Mouse (Mus musculus): Measurements from ENCODE around the gene Hyal3. TPM values are rescaled to one million over a fixed set of nuclear protein-coding genes. Genes with fewer than 3 reads are reported as not detected.

Gene Hyal3
- polyA plus RNA-seq (2014; fragmentation: Illumina TruSeq; extraction: RNeasy Lipid Tissue Mini Kit (QIAGEN cat#74804); ENCODE audit: low read depth, low replicate concordance), result not detected

DNA sequence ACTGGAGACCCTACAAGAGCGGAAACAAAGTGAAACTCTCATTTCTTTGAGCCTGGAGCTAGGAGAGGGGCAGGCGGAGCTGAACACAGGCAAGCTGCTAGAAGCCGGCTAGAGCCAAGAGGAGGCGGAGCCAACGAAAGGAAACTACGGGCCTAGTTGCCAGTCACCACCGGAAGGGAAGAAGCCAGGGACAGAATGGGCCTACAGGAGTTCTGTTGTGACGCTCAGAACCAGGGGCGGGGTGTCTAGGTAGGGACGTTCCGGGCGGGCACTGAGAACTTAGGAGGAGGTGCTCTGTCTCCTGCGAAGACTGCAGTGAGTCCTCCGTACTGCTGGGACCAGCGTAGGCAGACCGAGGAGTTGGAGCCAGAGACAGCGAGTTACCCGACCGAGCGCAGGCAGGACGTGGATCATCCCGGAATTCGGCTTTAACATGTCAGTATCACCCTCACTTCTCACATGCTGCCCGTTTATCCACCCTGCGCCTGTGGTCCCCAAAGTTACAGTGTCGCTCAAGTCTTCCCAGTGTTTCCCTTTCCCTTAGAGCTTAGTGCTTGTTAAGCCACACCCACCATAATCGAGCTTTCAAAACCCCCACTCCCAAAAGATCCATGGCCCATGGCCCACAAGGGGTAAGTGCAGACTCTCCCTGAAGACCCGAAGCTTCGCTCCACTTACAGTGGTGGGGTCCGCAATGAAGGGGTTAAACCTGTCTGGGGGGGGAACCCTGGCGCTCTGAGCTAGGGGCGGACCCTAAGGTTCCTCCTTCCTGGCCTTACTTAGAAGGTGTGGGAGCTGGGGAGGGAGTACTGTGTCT is at the start of gene Hyal3:
Gene Hyal3, plus strand, starts transcription at position 318 of the 817 bp plus-strand sequence.

DNA sequence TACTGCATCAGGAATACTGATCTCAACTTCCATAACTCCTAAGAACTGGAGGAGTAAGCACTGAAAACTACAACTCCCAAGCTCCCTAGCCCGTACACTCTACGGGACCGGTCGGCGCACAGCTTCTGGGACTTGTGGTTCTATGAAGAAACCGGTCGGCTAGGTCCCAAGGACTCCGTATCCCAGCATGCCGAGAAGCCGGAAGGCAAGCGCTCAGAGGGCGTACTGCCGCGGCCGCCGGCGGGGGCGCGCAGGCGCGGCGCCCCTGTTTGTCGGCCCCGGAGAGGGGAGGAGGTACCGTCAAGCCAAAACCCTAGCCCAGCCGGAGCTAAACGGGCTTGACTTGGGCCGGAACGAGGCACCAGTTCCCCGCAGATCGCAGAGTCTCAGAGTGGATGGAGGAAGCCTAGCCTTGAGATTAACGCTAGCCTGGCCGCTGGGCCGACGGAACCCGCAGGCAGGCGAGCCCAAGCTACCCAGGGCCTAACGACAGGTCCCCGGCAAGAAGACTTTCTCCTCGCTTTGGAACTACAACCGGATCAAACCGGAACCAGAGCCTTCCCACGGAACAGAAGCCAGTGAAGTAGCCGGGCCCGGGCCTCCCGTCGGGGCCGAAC is 46.7 kb upstream of the Hyal3 start, which contains the start of gene Tmem115:
Gene Tmem115, plus strand, starts transcription at position 155 of the 617 bp plus-strand sequence.

DNA sequence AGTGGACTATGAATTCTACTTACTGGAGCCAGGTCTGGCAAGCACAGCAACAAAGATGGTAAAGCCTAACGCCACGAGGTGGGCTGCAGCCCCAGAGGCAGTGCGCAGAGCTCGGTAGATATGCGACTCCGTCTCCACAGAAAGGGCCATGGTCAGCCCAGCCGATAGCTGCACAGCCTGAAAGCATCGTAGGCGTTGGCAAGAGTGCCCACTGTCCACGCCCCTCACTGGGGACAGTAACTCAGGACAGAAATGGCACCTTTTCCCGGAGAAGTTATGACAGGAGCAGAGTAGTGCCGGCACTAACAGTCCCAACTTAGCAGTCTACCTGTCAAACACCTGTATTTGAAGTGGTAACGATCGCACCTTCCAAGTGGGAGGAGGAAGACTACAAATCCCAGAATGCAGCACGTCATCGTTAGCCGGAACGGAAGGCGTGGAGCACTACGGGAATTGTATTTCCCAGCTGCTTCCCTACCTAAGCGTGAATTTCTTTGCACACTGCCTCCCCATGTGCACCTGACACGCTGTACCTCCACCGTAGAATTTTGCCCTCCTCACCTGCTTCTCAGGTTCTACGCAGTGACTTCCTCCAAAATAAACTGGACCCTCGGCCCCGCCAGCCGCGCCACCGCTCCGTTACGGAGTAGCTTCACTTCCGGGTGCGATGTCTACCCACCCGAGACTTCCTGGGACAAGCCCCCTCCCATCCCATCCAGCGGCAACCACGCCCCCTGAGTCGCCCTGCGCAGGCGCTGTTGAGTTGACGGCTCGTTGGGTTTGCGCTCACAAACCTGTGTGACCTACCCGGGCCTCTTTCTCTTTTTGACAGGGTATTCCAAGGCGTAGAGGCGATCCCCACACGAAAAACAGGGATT is 38.9 kb upstream of the Hyal3 start, which contains the start of the genes Cyb561d2 and Nprl2:
Gene Cyb561d2, minus strand, starts transcription at position 720 of the 878 bp plus-strand sequence.
Gene Nprl2, plus strand, starts transcription at position 753 of the 878 bp plus-strand sequence.

DNA sequence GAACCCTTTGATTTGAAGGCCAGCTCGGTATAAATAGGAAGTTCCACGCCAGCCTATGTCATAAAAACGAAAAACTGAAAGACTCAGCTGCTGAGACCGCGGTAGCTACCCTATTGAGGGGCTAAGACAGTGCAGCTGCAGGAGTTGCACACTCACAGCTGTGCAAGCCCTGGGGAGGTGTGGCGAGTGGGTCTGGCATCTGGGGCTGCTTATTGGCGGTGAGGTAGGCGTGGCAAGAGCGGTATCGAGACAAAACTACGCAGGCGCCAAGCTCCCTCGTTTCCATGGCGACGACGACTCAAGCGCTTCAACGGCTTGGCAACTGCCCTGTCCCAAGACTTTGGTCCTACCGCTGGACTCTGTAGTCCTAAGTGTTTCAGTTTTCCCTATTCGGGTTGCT is 33.6 kb upstream of the Hyal3 start, which contains the start of gene Zmynd10:
Gene Zmynd10, plus strand, starts transcription at position 273 of the 400 bp plus-strand sequence.

DNA sequence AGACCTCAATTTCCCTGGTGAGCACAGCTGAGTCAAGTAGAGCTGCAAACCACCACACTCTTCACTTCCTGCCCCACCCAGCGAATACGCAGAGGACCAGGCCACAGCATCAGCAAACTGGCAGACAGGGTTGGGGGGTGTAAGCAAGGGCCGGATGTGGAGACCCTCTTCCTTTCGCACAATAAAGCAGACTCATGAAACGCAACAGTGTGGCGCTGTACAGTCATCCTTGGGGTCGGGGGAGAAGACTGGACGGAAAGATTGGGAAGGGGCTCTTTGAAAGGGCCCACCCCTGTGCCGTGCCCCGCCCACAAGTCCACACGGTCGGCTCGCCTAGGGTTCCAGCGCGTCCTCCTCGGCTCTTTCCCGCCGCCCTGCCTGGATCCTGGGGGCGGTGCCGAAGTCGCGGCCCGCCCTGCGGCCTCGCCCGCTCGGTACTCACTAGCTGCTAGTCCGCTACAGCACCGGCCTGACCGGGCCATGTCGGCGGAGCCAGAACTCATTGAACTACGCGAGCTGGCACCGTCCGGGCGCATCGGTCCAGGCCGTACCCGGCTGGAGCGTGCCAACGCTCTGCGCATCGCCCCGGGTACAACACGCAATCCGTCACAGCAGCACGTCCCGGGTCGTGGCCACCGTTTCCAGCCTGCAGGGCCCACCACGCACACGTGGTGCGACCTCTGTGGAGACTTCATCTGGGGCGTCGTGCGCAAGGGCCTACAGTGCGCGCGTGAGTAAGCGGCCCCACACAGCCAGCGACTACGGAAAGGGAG is 29.3 kb upstream of the Hyal3 start, which contains the start of gene Rassf1:
Gene Rassf1, plus strand, starts transcription at position 439 of the 773 bp plus-strand sequence.

DNA sequence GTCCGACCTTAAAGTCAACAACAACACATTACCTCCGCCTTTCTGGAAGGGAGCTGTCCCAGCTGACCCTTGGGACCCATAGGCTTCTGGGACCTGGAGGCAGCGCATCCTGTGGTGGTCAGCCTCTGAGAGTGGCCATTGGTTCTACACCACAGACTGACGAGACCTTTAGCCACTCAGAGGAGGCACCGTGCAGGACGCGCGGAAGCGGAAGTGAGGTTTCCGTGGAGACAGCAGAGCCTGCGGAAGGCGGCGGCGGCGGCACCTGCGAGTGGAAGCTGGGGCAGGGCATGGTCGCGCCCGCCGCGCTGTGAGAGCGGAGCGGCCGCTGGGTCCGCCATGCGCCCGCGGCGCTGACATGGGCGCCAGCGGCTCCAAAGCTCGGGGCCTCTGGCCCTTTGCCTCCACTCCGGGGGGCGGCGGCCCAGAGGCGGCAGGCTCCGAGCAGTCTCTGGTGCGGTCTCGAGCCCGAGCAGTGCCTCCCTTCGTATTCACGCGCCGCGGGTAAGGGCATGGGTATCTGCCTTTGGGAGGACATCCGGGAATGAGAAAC is 17.5 kb upstream of the Hyal3 start, which contains the start of gene Tusc2:
Gene Tusc2, plus strand, starts transcription at position 227 of the 553 bp plus-strand sequence.

DNA sequence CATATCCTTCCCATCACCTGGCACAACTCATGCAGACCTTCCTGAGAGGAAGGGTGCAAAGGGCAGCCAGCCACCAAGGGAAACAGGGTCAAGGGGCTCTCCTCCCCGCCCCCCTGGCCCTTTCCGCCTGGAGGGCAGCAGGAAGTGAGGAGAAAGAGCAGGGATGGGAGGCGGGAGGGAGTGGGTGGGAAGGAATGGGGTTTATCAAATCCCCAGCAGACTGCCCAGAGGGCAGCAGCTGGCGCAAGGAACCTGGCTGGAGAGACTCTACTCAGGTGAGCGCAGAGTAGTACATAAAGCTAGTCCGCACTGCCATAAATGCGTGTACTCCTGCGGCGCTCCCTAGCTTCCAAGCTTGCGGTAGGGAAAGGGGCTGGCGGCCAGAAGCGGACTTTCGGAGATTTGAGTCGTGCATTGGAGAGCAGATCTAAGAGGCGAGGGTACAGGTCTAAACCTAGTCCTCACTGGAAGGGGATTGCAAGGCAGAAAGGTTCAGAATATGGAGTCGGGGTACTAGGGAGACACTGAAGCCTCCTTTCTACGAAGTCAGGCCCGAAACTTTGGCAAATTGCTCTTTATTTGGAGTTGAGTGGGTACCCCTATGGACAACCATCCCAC is 12.8 kb upstream of the Hyal3 start, which contains the start of gene Hyal2:
Gene Hyal2, plus strand, starts transcription at position 244 of the 618 bp plus-strand sequence.

DNA sequence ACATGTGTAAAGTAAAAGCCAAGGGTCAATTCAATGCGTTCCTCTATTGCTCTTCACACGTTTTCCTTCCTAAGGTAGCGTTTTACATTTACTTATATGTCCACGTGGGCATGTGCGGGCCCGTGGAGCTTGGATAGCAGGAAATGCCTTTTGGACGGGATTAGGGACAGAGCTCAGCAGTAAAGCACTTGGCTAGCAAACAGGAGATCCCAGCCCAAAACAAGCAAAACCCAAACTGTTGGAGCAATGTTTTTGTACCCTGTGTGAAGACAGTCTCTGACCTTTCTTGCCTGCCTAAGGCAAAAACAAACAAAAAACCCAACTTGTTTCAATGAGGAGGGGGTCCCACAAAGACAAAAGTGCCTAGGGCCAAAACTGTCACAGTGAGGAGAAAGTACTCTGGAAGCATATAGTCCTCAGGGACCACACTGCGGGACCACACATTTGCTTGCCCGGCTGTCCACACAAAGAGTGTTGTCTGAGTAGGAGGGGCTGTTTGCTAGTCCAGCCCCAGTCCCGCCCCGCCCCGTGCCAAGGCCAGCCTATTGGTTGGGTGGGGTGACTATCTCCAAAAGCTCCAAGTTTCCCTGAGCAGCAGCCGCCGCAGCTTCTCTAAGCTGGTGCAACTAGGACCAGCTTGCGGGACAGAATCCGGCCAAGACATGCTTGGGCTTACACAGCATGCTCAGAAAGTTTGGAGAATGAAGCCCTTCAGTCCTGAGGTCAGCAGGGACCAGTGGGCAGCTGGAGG is 4.1 kb upstream of the Hyal3 start, which contains the start of gene Hyal1:
Gene Hyal1, plus strand, starts transcription at position 571 of the 751 bp plus-strand sequence.

DNA sequence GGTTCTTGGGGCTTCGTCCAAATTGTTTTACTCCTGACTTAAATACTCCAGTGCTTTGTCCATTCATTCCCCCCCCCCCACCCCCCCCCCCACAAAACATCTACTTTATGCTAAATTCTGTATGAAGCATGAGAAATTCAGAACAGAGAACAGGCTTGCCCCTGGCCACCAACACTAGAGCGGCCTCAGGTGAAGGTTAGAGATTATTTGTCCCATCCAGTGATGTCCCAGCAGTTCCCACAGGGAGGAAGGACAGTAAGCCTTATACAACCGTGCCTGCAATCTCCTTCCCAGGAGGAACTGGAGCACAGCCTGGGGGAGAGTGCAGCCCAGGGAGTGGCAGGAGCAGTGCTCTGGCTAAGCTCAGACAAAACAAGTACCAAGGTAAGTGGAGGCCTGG is 2.0 kb upstream of the Hyal3 start, which contains the start of gene Naa80:
Gene Naa80, plus strand, starts transcription at position 301 of the 400 bp plus-strand sequence.

DNA sequence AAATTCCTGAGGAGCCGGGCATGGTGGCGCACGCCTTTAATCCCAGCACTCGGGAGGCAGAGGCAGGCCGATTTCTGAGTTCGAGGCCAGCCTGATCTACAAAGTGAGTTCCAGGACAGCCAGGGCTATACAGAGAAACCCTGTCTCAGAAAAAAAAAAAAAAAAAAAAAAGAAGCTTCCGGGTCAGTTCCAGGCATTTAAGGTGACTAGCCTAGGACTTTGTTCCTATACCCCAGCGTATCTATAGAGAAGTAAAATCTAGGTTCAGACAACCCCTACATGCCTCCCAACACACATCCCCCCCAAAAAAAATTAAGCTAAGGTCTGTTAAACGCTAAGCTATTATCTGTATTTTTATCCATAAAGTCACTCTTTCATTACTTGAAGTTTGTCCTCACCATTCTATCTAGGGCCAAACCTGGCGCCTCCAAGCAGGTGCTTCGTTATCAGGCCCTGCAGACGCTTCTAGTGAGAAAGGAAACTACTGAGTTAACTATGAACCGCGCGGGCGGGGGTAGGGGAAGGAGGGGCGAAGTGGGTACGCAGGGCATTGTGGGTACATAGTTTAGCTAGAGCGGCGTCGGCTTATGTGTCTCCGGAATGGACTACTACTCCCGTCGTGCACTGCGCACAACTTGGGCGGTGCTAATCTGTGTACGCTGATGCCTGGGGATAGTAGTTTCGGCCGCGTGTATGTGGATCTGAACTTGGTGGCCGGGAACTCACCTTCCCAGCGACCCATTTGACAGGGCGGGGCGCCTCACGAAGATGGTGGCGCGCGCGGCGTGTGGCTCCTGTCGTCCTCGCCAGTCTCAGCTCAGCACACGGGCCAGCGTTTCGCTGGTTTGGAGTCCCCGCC is 6.6 kb downstream of the Hyal3 start, which contains the start of gene Ifrd2:
Gene Ifrd2, plus strand, starts transcription at position 669 of the 859 bp plus-strand sequence.

DNA sequence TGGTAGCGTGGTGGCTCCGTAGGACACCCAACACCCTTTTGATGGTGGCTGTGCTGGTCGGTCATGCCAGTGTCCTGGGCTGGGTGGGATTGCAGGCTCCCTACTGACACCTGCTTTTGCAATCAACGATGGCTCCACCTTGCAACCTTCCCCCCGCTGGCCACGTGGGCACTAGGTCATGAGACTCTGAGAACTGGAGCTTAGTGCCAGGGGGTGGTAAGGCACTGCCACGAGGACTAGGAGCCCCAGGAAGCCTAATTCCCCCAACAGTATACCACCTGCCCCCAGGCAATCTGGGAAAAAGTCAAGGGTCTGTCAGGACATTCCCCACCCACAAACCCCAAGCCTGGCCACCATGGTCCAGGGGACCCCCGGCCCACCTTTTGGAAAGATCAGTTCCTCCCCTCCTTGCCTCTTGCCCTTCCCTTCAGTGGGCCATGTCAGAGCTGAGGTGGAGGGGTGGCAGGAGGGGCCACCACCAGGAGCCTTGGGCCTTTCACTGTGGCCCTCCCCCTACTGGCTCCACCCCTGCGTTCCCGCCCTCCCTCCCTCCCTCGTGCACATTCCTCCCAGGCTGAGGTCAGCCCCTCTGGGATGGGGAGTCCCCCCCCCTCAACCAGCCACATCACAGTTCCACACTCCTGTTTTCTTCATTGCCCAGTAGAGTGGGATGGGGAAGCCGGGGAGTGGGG is 28.3 kb downstream of the Hyal3 start, which contains the start of gene Sema3b:
Gene Sema3b, minus strand, starts transcription at position 489 of the 692 bp plus-strand sequence.

DNA sequence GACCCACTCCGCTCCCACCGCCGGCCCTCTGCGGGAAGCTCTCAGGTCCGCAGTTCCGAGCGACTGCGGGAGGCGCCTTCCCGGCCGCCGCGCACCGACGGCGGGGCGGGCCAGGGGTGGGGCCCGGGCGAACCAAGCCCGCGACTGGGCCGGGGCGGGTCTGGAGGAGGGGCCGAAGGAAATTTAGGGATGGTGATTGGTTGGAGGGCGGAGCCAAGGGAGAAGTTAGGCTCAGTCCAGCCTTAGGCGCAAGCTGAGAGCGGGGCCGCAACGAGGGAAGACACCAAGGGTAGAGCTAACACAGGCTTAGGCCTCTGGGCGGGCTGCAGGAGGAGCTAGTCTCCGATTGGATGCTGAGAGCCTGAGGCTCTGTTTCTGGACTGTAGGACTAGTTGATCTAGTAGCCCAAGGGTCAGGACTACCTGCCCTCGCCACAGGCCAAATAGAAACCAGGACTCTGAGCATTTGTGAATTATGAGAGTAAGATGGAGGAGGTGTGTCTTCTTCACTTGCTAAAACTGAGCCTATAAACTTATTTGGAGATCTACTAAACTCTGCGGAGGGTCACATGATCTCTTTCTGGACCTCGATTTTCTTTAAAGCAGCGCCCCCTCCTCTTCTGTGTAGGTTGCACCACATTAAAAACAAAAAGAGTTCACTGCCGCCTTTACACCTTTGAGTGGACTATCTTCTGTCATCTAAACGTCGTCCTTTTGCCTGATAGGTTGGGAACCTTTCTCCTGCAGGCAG is 54.8 kb downstream of the Hyal3 start, which contains the start of gene Gnai2:
Gene Gnai2, minus strand, starts transcription at position 89 of the 750 bp plus-strand sequence.

Measured in heart, adult 10 weeks (tissue).